In the genomic region with DNA sequence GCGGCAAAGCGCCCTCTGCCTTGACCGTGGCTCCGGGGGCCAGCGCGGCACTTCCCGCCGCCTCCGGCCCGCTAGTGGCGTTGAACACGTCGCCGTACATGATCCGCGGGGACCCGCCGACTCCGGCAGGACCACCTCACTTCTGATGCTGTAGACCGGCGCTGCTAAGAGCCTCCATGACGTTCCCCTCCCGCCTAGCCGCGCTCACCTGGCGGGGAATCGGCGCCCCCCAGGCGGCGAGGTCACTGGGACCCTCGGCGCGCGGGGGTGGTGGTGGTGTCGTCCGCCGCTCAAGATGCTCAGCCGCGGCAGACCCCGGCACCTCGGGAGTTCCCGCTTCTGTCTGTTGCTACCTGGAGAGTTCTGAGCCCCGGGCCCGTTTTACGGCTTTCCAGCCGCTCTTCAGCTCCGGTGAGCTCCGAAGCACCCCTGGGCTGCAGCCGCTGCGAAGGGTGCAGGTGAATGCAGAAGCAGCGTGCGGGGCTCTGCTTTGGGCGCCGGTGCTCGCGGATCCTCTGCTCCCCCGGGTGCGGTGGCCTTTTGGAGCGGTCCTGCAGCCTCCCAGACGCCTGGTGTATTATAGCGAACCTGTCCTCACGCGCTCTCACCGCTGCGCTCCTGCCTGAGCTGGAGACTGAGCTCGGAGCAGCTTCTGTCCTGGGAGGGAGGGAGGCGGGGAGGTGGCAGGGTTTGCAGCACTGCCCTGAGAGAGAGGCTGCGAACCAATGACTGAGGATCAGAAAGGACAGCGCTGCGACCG, we compare ENCODE assay signal across 8 mouse cellular contexts. TPM values are rescaled to one million over a fixed set of nuclear protein-coding genes. Genes with fewer than 3 reads are reported as not detected.
DNase-seq lines count a peak whose midpoint lies in the region; ATAC-seq and TF ChIP-seq lines count a peak whose summit lies in the region.

Gm45623 (minus strand) TSS at position 636 of the 760 bp plus-strand sequence.

- H3K36me3 ChIP-seq in embryonic facial prominence, embryonic 10.5 days (replicated peaks): no peaks in the 10 kb centered on the region
- H3K36me3 ChIP-seq in hindbrain, embryonic 15.5 days: no peaks in the 10 kb centered on the region
- no peaks in the 10 kb centered on the region for H3K36me3 ChIP-seq in midbrain, embryonic 15.5 days (replicated peaks)

- TF ChIP-seq POLR2A in cerebellum, adult 2 months (IDR thresholded peaks at IDR 0.05; ENCODE audit: borderline replicate concordance, insufficient read depth, low read length): no peak

- no peak for TF ChIP-seq CTCF in left cerebral cortex, adult 2 months (IDR thresholded peaks at IDR 0.05)
- TF ChIP-seq CTCF in cerebellum, adult 2 months (IDR thresholded peaks at IDR 0.05; ENCODE audit: borderline replicate concordance, insufficient read depth, low read depth, low read length): no peak

- peak within 1 kb of the TSS; percentile 34 for H3K4me3 ChIP-seq in left cerebral cortex, adult 2 months
- peak within 1 kb of the TSS; percentile 66 for H3K4me3 ChIP-seq in embryonic facial prominence, embryonic 10.5 days
- peak within 1 kb of the TSS; percentile 50 for H3K4me3 ChIP-seq in hindbrain, embryonic 15.5 days
- H3K4me3 ChIP-seq in midbrain, embryonic 15.5 days: peak within 1 kb of the TSS; percentile 48
- no peak within 1 kb of the TSS for H3K4me3 ChIP-seq in cerebellum, adult 2 months (replicated peaks; ENCODE audit: insufficient read depth, low read depth, low read length)

- 0 out of 2 replicates have a peak, but pooled peaks have one; percentile 21 for ATAC-seq in hindbrain, embryonic 15.5 days (ENCODE audit: low FRiP score, low read depth)
- ATAC-seq in midbrain, embryonic 15.5 days (replicated peaks): peak; percentile 57

- DNase-seq in left cerebral cortex, adult 2 months (ENCODE audit: extremely low spot score in 1 of 2, low spot score in 2 of 2): no peak
- DNase-seq in left cerebral cortex, adult 9 months (ENCODE audit: low spot score in 2 of 2): no peak
- peak; percentile 62 for DNase-seq in embryonic facial prominence, embryonic 10.5 days (ENCODE audit: low spot score)
- no peak for DNase-seq in layer of hippocampus, adult 8-10 months (ENCODE audit: low spot score in 2 of 2)
- DNase-seq in layer of hippocampus, adult 18-20 months (ENCODE audit: low spot score in 2 of 2): no peak
- DNase-seq in cerebellum, adult 2 months: no peak

- H3K9me3 ChIP-seq in embryonic facial prominence, embryonic 10.5 days: no peaks in the 10 kb centered on the region
- H3K9me3 ChIP-seq in hindbrain, embryonic 15.5 days: no peaks in the 10 kb centered on the region
- H3K9me3 ChIP-seq in midbrain, embryonic 15.5 days: no peaks in the 10 kb centered on the region

- intact Hi-C loops in left cerebral cortex, adult 2 months (cut with DNase I): no loop called here

- under 1% methylated on average over 71 of the region's 71 CpGs for WGBS in embryonic facial prominence, embryonic 10.5 days
- 2% methylated on average over 69 of the region's 71 CpGs for WGBS in hindbrain, embryonic 15.5 days
- under 1% methylated on average over 68 of the region's 71 CpGs for WGBS in midbrain, embryonic 15.5 days
- WGBS in cerebellum, adult 2 months: 1% methylated on average over 71 of the region's 71 CpGs

- peaks cover 31% of the 10 kb centered on the region for H3K4me1 ChIP-seq in embryonic facial prominence, embryonic 10.5 days
- H3K4me1 ChIP-seq in hindbrain, embryonic 15.5 days (replicated peaks): peaks cover 19% of the 10 kb centered on the region
- peaks cover 21% of the 10 kb centered on the region for H3K4me1 ChIP-seq in midbrain, embryonic 15.5 days
- H3K4me1 ChIP-seq in cerebellum, adult 2 months (ENCODE audit: control insufficient read depth, insufficient read depth, low read length): no peaks in the 10 kb centered on the region

- H3K27ac ChIP-seq in left cerebral cortex, adult 2 months: no peak within 1 kb of the TSS; the same call in 1 of the 2 replicates
- H3K27ac ChIP-seq in embryonic facial prominence, embryonic 10.5 days (replicated peaks): peak within 1 kb of the TSS; percentile 37; the same call in 1 of the 2 replicates
- H3K27ac ChIP-seq in hindbrain, embryonic 15.5 days (replicated peaks): no peak within 1 kb of the TSS
- no peak within 1 kb of the TSS for H3K27ac ChIP-seq in midbrain, embryonic 15.5 days
- no peak within 1 kb of the TSS for H3K27ac ChIP-seq in cerebellum, adult 2 months (ENCODE audit: insufficient read depth, low read length)

- H3K4me2 ChIP-seq in hindbrain, embryonic 15.5 days: peak within 1 kb of the TSS; percentile 98
- H3K4me2 ChIP-seq in midbrain, embryonic 15.5 days: peak within 1 kb of the TSS; percentile 91

- peak within 1 kb of the TSS; percentile 53 for H3K9ac ChIP-seq in hindbrain, embryonic 15.5 days
- peak within 1 kb of the TSS; percentile 54 for H3K9ac ChIP-seq in midbrain, embryonic 15.5 days

- peaks cover 87% of the 10 kb centered on the region for H3K27me3 ChIP-seq in embryonic facial prominence, embryonic 10.5 days (replicated peaks; ENCODE audit: low read depth, poor library complexity, severe bottlenecking)
- H3K27me3 ChIP-seq in hindbrain, embryonic 15.5 days: peaks cover 37% of the 10 kb centered on the region; the same call in 1 of the 2 replicates
- peaks cover 27% of the 10 kb centered on the region for H3K27me3 ChIP-seq in midbrain, embryonic 15.5 days (replicated peaks)
- H3K27me3 ChIP-seq in cerebellum, adult 2 months (ENCODE audit: control insufficient read depth, insufficient read depth, low read length): peaks cover 2% of the 10 kb centered on the region; the same call in 1 of the 2 replicates

RNA-seq across cellular contexts. Expression of gene Gm45623, which starts in this region (rescaled TPM):
- total RNA-seq in left cerebral cortex, adult 2 months (2021): 1 to 10 TPM; 8.1 to 10.0 TPM
- 0.24 and 0.26 TPM in 2 replicates for polyA plus RNA-seq in embryonic facial prominence, embryonic 10.5 days (2016; fragmentation: Nextera tagmentation; extraction: Ambion mirVana)
- polyA plus RNA-seq in hindbrain, embryonic 15.5 days (2015; fragmentation: Nextera tagmentation; extraction: Ambion mirVana): 2.4 and 3.2 TPM in 2 replicates
- polyA plus RNA-seq in midbrain, embryonic 15.5 days (2015; fragmentation: Nextera tagmentation; extraction: Ambion mirVana): 2.7 and 3.1 TPM in 2 replicates
- 1 to 10 TPM; 1.1 to 1.4 (median 1.2) TPM for total RNA-seq in layer of hippocampus, adult 8-10 months (2022)
- total RNA-seq in layer of hippocampus, adult 18-20 months (2021): 1 to 10 TPM; 1.3 to 1.5 TPM
- polyA plus RNA-seq in cerebellum, adult 2 months (2012; rRNA removed): 1.3 and 1.6 TPM in 2 replicates

Comparison
In these comparisons a context has a peak if more than half of its experiments do, and no peak if none do; other contexts are left out.
1. Peak in DNase-seq, H3K4me3 ChIP-seq and H3K27ac ChIP-seq in embryonic facial prominence, embryonic 10.5 days; RNA of the gene not detected or under 1 TPM.